Mouse (Mus musculus) hindlimb bud, embryonic 11.5 days (tissue): ENCODE measurements around the gene Fuom.

Source experiments
- DNase-seq: peaks from one replicate; pipeline ENCODE4 v3.0.0-alpha.2; 2012; ENCODE audit warnings: low read depth, low spot score; ENCODE audit errors: extremely low spot score

Fuom gene

DNA sequence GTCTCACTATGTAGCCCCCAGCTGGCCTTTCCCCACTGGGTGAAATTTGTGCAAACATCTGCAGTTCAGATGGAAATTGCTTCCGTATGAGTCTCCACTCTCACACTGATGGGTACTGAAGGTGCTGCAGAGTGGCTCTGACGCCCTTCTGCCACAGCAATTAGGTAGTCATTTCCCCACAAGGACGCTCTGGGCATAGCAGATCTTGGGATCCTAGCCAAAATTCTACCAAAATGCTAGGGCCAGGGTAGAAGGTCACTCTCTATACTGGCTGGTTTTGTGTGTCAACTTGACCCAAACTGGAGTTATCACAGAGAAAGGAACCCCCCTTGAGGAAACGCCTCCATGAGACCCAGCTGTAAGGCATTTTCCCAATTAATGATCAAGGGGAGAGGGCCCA lies 1.8 kb upstream of the Fuom start:
- no peak for DNase-seq

GRCm38 (mm10) chr7:140101498-140101897 lies 743 bp downstream of the Fuom start:
- DNase-seq = no peak

DNA sequence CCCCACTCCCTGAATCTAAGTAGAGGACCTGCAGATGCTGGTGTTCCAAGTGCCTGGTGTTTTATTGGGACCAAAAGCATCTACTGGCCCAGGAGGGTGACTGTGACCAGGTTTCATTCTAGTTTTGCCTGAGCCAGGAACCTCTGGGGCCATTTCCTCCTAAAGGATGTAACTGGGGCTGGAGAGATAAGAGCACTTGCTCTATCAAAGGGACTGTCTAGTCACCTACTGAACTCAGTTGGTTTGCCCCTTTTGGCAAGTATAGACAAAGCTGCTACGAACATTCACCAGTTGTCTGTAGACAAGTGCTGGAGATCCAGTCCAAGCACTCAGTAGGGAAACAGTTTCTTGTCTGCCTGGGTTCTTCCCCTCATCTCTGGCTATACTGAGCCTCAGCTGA lies 3.8 kb downstream of the Fuom start:
- DNase-seq = no peak

- no peak for DNase-seq
These were observed 6.2 kb downstream of the Fuom start for GRCm38 (mm10) chr7:140096055-140096454.

- DNase-seq = no peak
These were observed 6.7 kb downstream of the Fuom start for GRCm38 (mm10) chr7:140095556-140095955.

DNA sequence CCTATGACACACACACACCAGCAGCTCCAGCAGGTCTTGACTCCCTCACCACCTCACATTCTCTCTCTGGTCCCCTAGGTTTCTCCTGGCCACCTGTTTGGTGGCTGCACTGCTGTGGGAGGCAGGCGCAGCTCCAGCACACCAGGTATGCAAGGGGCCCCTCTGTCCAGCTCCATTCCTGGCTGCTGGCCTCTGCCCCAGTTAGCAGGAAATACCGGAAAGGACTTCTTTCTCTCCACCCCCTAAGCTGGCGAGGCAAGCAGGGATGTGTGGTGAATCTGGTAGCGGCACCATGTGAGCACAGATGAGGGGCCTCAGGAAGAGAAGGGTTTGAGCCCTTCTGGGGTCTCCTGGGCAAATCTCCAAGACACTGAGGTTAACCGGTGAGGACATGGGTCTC lies 7.3 kb downstream of the Fuom start:
- no peak for DNase-seq

DNA sequence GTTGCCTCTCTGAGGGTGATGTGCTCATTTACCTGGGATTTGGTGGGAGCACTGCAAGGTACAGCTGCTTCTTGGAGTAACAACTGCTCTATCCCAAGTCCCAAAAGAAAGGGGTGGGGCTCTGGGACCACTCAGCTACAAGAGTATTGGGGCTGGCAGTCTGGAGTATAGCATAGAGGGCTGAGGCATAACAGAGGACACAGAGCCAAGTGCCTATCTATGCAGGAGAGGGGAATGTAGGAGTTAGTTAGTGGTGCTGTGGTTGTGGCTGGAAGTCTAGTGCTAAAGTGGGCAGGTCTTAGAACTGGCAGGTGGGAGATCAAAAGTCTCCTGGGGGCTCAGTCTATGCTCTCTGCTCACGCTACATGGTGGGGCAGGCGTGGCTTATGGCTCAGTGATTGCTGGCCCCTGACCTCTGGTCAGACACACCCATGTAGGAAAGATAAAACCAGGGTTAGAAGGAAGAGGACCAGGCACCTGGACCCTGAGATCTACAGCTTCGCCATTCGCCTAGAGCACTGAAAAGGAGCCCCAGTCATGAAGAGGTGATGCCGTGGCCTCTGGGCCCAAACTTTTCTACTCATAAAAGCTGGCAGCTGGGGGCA lies 9.2 kb downstream of the Fuom start, which contains the start of gene Prap1:
Gene Prap1, plus strand, starts transcription at position 472 of the 605 bp plus-strand sequence.
- no peak for DNase-seq

DNA sequence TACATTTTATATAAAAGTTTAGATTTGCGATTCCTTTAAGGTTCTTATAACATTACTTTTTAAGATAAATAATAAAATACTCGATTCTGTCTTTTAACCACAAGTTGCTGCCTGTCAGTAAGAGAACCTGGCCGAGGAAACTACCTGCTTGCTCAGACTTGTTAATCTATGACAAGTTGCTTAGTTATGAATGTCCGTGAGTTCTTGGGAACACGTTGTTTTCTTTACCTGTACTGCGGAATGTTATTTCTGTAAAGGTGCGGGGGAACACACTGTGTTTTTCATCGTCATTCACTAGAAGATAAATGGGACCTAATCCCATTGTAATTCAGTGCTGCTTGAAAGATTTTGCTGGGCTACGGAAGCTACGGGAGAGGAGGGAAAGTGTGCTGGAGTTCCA lies 11.6 kb downstream of the Fuom start:
- DNase-seq = no peak

DNA sequence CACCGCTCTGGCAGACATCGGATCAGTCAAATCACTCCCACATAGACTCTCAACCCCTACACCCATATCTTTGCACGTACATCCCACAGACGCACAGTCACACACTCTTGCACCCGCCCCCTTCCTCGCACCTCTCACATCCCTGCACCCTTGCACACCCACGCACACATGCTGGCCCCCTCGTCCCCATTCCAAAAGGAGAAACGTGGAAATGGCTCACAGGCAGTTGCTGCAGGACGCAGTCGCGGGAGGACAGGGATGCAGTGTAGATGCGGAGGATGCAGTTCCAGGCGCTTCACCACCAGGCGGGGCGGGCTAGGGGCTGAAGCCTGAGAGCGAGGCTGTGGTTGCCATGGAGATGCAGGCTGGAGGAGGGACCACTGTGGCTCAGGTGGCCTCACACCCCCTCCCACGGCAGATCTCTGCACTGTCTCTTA lies 20.0 kb downstream of the Fuom start, which contains the start of gene Caly:
Gene Caly, minus strand, starts transcription at position 307 of the 437 bp plus-strand sequence.
- DNase-seq = no peak

DNA sequence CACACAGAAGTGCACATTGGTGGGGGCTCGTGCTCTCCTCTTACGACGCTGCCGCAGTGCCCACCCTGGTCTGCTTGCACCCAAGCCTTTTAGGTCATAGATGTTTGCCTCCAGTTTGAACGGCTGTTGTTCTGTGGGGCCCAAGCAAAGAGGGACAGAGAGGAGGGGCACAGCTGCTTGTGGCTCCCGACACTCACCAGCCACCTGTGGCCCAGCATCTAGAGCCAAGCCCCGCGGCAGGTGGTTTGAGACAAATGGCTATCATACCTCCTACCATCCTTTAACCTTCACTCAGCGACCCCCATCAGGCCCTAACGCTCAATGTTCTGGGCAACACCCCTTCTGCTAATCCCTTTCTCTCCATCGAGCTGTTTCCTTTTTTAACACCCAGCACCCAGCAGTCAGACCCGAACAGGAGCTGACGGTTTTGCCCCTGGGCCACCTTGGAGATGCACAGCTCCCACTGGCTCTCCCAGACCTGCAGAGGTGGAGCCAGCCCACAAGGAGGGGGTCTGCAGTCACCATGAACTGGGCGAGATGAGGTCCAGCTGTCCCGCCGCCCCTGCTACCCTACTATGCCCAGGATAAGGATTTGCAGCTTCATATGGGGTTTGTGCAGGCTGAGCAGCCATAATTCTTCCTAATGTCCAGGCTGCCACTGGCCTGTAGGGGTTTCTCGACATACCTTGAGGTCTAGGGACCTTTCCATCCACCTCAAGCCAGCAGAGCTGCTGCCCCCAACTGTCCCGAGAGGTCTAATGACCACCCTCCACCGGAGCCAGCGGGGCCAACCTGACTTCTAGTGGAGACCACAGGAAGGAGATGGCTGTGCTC lies 20.6 kb downstream of the Fuom start:
- DNase-seq = no peak

GRCm38 (mm10) chr7:140080503-140081156 lies 21.6 kb downstream of the Fuom start:
- DNase-seq = no peak

- no peak for DNase-seq
These were observed 23.5 kb downstream of the Fuom start for GRCm38 (mm10) chr7:140078711-140079110.

DNA sequence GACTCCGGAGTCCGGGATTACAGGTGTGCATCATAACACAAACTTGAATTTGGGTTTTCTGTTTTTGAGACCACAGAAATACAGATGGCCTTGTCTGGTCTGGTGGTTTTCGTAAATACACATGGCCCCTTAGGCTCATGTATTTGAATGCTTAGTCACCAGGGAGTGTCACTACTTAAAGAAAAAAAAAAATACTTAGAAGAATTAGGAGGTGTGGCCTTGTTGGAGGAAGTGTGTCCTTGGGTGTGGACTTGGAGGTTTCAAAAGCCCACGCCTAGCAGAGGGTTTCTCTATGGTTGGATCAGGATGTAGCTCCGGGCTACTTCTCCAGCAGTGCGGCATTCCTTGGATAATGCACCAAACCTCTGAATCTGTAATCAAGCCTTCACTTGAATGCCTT lies 24.5 kb downstream of the Fuom start:
- DNase-seq = no peak

DNA sequence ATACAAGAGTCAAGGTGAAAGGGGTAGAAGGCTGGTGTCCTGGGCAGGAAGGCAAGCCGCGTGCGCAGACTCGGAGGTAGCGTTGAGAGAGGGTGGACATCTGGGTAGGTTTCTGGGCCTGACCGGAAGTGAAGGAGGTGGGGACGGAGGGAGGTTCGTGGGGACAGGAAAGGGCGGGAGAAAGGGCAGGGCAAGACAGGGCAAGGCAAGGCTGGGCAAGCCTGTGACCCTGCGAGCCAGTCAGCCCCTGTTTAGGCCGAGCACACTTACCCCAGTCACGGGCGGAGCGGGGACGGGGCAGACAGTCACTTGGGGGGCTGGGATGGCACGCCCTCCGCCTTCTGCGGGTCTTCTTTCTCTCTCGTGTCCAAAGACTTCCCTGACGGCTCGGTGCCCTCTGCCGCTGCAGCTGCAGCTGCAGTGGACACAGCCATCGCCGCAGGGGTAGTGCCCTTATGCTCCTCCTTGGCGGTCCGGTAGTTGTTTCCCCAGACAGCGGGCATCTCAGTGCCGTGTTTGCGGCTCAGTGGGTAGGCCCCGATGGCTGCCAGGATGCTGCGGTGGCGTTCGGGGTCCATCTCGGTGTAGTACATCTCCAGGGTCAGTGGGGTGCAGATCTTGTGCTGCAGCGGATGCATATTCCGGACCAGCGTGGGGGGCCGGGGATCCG lies 32.1 kb downstream of the Fuom start:
- DNase-seq = no peak

- DNase-seq = no peak
These were observed 34.8 kb downstream of the Fuom start for GRCm38 (mm10) chr7:140067397-140067796.

GRCm38 (mm10) chr7:140063092-140063491 lies 39.1 kb downstream of the Fuom start:
- DNase-seq = no peak

DNA sequence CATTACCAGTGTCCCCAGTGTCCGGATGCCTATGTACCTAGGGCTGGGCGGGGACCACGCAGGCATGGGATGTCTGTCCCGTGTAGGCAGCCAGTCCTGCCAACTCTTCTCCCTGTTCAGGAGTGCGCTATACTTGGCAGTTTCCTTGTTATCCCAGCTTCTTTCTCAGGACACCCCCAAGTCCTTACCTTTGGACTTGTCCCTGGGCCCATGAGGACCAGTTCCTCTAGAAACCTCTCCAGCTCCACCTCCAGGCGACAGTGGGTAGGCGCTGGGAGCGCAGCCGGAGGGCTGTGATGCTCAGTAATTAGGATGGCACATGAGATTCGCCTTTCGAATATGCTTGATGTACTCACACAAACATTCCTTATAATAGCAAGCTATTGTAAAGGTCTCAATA lies 39.9 kb downstream of the Fuom start:
- no peak for DNase-seq

DNA sequence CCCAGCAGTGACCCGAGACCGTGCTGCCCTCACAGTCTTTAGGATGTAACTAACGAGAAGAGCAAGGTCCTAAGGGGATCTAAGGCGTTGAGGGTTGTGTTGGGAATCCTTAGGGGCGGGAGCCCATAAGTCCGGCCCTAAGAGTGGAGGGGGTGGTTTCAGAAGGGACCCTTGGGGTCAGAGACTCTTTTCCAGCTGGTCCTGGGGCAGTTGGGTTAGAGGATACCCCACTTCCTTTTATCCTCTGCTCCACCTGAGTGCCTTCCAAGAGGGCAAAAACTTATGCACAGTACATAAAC lies 40.5 kb downstream of the Fuom start:
- DNase-seq = no peak

GRCm38 (mm10) chr7:140060936-140061831 lies 41.1 kb downstream of the Fuom start:
- no peak for DNase-seq

- DNase-seq = no peak
These were observed 42.6 kb downstream of the Fuom start for GRCm38 (mm10) chr7:140059601-140060000.

- DNase-seq = no peak
These were observed 43.7 kb downstream of the Fuom start for GRCm38 (mm10) chr7:140058528-140058927.
